Mouse (Mus musculus) retina, postnatal 7 days (tissue): Measurements from ENCODE around the gene Dok5.

Experiments used
- DNase-seq: peaks from one replicate; pipeline ENCODE4 v3.0.0-alpha.2; 2012; ENCODE audit warnings: low read depth, low spot score

Gene Dok5

DNA sequence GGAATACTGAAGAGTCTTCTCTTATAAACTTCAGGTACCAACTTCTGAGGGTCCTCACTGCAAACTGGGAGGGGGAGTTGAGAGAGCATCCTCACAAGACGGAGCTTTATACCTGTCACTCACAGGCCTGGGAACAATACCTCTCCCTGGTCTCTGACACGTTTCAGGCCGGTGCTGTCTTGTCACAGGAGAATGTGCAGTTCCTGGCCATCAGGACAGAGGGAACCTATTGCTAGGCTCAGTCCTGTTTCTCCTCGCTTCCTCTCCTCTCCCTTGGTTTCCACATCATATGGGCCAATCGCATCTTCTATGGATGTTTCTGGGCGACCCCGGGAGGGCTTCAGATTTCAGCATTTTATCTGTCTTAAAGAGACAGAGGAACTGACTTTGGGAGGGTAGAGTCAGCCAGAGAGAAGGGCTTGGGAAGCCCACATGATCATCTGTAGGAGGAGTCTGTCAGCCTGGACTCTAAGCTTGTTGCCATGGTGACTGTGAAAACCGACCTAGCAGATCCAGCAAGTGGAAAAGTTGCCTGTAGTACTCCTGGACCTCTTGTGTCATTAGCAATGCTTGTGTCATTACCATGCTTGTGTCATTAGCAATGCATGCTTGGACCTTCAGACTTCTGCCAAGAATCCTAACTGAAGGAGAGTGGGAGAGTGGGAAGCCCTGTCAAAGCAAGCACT lies 59.9 kb downstream of the Dok5 start:
- DNase-seq = no peak

- no peak for DNase-seq
Observed at GRCm38 (mm10) chr2:170795242-170795641, 63.6 kb downstream of the Dok5 start.

GRCm38 (mm10) chr2:170802984-170803383 lies 71.4 kb downstream of the Dok5 start:
- no peak for DNase-seq

- no peak for DNase-seq
Observed at GRCm38 (mm10) chr2:170807555-170808258, 76.1 kb downstream of the Dok5 start.

- DNase-seq = no peak
Observed at GRCm38 (mm10) chr2:170808259-170808789, 76.7 kb downstream of the Dok5 start.

- no peak for DNase-seq
Observed at GRCm38 (mm10) chr2:170811356-170811755, 79.7 kb downstream of the Dok5 start.

- no peak for DNase-seq
Observed at GRCm38 (mm10) chr2:170816302-170816701, 84.7 kb downstream of the Dok5 start.

GRCm38 (mm10) chr2:170817112-170817703 lies 85.6 kb downstream of the Dok5 start:
- DNase-seq = no peak

GRCm38 (mm10) chr2:170826821-170827441 lies 95.3 kb downstream of the Dok5 start:
- no peak for DNase-seq

DNA sequence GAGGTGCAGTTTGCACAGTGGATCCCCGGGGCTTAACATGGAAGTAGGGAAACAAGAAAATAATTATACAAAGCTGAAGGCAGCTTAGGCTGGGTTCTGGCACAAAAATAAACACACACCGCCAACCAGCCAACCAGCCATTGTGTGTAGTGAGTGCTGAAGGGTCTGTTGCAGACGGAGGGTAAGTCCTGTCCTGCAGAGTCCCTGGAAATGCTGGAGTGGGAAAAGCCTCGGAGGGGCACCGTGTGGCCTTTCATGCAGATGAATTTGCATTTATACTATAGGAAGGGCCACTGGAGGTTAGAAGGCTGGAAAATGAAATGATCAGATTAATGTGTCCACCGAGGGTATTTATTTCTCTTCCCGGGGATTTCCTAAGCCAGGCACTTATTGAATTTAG lies 97.2 kb downstream of the Dok5 start:
- DNase-seq = no peak

DNA sequence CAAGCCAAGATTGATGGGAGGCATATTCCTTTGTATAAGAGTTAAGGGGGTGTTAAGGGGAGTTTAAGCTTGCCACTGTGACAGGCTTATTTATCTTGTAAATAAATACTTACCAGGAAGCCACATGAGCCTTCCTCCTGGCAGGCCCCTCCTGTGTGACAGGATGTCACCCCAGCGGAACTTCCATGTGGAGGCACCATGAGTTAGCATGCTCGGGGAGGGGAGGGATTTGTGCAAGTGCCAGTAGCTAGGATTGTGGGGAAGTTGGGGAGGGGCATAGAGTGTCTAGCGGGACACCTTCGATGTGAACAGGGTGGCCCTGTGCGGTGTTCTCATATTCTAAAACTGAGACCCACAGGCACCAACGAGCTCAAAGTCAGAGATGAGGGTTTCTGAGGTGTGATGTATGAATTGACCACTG lies 97.6 kb downstream of the Dok5 start:
- DNase-seq = no peak

DNA sequence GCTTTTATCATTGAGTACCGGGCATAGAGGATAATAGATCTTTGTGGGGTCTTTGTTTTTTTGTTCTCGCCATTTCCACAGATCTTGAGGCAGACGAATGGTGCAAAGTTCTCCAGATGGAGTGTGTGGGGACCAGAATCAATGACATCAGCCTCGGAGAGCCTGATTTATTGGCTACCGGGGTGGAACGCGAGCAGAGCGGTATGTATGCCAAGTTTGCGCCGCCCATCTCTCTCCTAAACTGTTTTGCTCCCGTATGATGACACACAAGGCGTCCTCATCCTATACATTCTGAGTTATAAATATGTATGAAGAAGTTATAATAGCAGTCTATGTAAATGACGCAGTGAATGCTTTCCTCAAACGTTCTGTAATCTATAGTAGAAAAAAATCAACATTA lies 98.4 kb downstream of the Dok5 start:
- DNase-seq = no peak

DNA sequence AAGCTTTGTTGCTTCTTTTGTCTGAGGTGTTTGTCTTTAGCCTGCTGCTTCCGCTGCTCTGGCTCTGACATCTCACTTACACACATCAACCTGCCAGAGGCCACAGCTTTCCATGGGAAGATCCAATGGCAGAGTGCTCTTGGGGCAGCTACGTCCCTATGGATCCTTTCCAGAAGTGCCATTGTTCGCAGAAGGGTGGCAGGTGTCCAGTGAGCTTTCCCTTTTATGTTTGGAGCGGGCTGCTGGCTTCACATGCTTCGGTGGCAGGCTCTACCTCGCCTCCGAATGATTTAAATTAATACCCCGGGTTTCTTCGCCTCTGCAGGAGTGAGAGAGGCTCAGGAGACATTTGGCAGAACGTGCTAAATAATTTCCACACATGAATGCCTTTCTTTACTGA lies 105.3 kb downstream of the Dok5 start:
- no peak for DNase-seq

- DNase-seq = no peak
Observed at GRCm38 (mm10) chr2:170837363-170837762, 105.8 kb downstream of the Dok5 start.

DNA sequence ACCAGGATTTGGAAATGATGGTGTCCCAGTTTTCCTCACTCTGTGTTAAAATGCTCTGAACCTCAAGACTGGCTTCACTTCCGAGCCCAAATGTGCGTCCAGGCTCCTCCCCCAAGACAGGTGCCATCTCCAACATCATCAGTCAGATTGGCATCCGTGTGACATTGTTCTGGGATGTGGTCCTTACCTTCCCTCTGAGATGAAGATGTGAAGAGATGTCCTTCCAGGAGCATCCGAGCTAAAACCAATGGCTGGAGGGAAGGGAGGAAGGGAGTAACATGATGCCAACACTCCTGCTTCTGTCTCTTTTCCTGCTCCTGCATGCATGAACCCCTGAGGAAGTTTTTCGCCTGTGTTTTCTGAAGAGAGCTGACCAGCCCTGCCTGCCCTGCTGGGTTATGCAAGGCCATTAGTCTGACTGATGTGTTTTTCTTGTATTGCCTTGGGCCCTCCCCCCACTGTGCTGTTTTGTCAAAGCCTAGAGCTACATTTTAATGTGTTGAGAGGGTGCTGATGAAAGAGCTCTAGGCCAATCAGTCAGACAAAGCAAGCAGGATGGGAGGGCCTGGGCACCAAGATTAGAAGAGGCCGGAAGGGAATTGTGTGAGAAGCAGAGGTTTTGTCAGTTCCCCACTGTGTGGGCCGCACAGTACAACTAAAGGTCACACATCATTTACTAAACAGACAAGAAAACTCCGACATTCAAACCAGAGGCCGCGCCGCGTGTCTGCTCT lies 106.4 kb downstream of the Dok5 start:
- no peak for DNase-seq

DNA sequence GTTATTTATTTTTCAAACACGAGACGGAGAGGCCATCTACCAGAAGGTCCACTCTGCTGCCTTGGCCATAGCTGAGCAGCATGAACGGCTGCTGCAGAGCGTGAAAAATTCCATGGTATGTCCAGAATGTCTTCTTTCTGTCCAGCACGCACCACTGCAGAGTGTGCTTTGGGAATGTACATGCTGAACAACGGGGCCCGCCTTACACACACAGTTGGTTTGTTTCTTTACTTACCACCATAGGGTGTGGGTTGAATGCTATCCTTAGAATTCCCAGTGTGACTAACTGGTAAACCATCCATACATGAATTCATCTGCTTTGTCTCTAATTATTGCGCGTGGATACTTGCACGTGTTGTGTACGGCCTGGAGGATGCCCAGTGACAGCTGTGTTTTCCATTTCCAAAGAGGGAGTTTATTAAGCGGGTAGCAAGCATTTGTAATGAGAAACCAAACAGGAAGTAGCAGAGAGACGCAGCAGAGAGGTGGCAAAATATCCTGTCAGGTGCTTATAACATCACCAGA lies 109.9 kb downstream of the Dok5 start:
- DNase-seq = no peak

- no peak for DNase-seq
Observed at GRCm38 (mm10) chr2:170845511-170845910, 113.9 kb downstream of the Dok5 start.

- no peak for DNase-seq
Observed at GRCm38 (mm10) chr2:170850058-170850457, 118.5 kb downstream of the Dok5 start.

- DNase-seq = no peak
Observed at GRCm38 (mm10) chr2:170852337-170852736, 120.7 kb downstream of the Dok5 start.

DNA sequence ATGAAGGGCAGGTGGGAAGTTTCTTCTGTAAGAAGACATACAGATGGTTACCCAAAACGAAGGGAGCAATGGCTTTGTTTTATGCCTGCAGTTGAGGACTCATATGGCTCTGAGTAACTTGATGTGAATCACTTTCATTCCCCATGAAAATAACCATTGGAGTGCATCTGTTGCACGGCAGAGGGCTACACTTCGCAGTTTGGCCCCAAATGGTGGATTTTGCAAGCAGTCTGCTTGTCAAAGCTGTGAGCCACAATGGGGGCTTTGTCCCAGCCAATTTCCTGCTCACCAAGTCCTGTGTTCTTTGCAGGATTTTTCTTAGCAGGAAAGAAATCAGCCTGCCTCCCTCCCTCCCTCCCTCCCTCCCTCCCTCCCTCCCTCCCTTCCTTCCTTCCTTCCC lies 123.6 kb downstream of the Dok5 start:
- no peak for DNase-seq

- no peak for DNase-seq
Observed at GRCm38 (mm10) chr2:170856085-170856484, 124.5 kb downstream of the Dok5 start.
